Mouse (Mus musculus): ENCODE data around the gene E030030I06Rik. TPM values are rescaled to one million over a fixed set of nuclear protein-coding genes. Genes with fewer than 3 reads are reported as not detected.
"Not testable (repeated sequence)": the region's sequence is repeated elsewhere in the genome, so short reads cannot be mapped to it uniquely, and the experiment has no call there.

Gene E030030I06Rik
- polyA plus RNA-seq, 1 experiment from 2014 or later = 3.6 TPM

- 14% methylated on average over 3 of the region's 3 CpGs for WGBS
- Histone ChIP-seq H3K4me3 (replicated peaks; ENCODE audit: low read depth, low read length) (no peak overlapping the region), H3K4me2 (ENCODE audit: low read length) (no peak overlapping the region), H3K27me3 (ENCODE audit: control insufficient read depth, insufficient read depth, low read length) (peaks cover 55% of the 10 kb centered on the region), H3K36me3 (ENCODE audit: control insufficient read depth, insufficient read depth, low read length) (no peaks in the 10 kb centered on the region), H3K27ac (replicated peaks; ENCODE audit: low read depth, low read length) (no peak overlapping the region), H3K9ac (replicated peaks; ENCODE audit: low read length) (no peak overlapping the region), H3K4me1 (ENCODE audit: control insufficient read depth, insufficient read depth, low read length) (peaks cover 11% of the 10 kb centered on the region), H3K9me3 (ENCODE audit: control insufficient read depth, low read length) (no peaks in the 10 kb centered on the region)
- ATAC-seq (ENCODE audit: low FRiP score, low TSS enrichment) = no peak
- peak; percentile 15 for DNase-seq
Measured at GRCm38 (mm10) chr10:22154871-22155799, 6.1 kb upstream of the E030030I06Rik start.

- Histone ChIP-seq H3K27me3 (ENCODE audit: control insufficient read depth, insufficient read depth, low read length) (peaks cover 58% of the 10 kb centered on the region), H3K4me1 (ENCODE audit: control insufficient read depth, insufficient read depth, low read length) (peaks cover 11% of the 10 kb centered on the region), H3K4me3 (replicated peaks; ENCODE audit: low read depth, low read length) (peak overlapping the region; percentile 27), H3K4me2 (ENCODE audit: low read length) (peak overlapping the region; percentile 54)
- WGBS = under 1% methylated on average over 38 of the region's 38 CpGs
- H3K27ac ChIP-seq (replicated peaks; ENCODE audit: low read depth, low read length); H3K9me3 ChIP-seq (ENCODE audit: control insufficient read depth, low read length); ATAC-seq (ENCODE audit: low FRiP score, low TSS enrichment); H3K9ac ChIP-seq (replicated peaks; ENCODE audit: low read length); H3K36me3 ChIP-seq (ENCODE audit: control insufficient read depth, insufficient read depth, low read length): not testable (repeated sequence)
- peak; percentile 62 for DNase-seq
Measured at GRCm38 (mm10) chr10:22154127-22154526, 5.1 kb upstream of the E030030I06Rik start.

GRCm38 (mm10) chr10:22153147-22153690, 4.1 kb upstream of the E030030I06Rik start:
- 5% methylated on average over 6 of the region's 7 CpGs for WGBS
- not testable (repeated sequence) for ATAC-seq (ENCODE audit: low FRiP score, low TSS enrichment); H3K4me3 ChIP-seq (replicated peaks; ENCODE audit: low read depth, low read length); H3K9me3 ChIP-seq (ENCODE audit: control insufficient read depth, low read length); H3K9ac ChIP-seq (replicated peaks; ENCODE audit: low read length); H3K4me2 ChIP-seq (ENCODE audit: low read length); H3K36me3 ChIP-seq (ENCODE audit: control insufficient read depth, insufficient read depth, low read length); H3K4me1 ChIP-seq (ENCODE audit: control insufficient read depth, insufficient read depth, low read length); H3K27ac ChIP-seq (replicated peaks; ENCODE audit: low read depth, low read length)
- peak; percentile 24 for DNase-seq
- peaks cover 54% of the 10 kb centered on the region for H3K27me3 ChIP-seq (ENCODE audit: control insufficient read depth, insufficient read depth, low read length)

GRCm38 (mm10) chr10:22151863-22152640, 3.0 kb upstream of the E030030I06Rik start:
- not testable (repeated sequence) for H3K9ac ChIP-seq (replicated peaks; ENCODE audit: low read length); H3K4me3 ChIP-seq (replicated peaks; ENCODE audit: low read depth, low read length); H3K9me3 ChIP-seq (ENCODE audit: control insufficient read depth, low read length); ATAC-seq (ENCODE audit: low FRiP score, low TSS enrichment); H3K4me1 ChIP-seq (ENCODE audit: control insufficient read depth, insufficient read depth, low read length); H3K27ac ChIP-seq (replicated peaks; ENCODE audit: low read depth, low read length); H3K36me3 ChIP-seq (ENCODE audit: control insufficient read depth, insufficient read depth, low read length); H3K4me2 ChIP-seq (ENCODE audit: low read length)
- DNase-seq = peak; percentile 38
- WGBS = 3% methylated on average over 11 of the region's 11 CpGs
- H3K27me3 ChIP-seq (ENCODE audit: control insufficient read depth, insufficient read depth, low read length) = peaks cover 51% of the 10 kb centered on the region

GRCm38 (mm10) chr10:22151056-22151862, 2.2 kb upstream of the E030030I06Rik start:
- not testable (repeated sequence) for H3K36me3 ChIP-seq (ENCODE audit: control insufficient read depth, insufficient read depth, low read length); H3K4me1 ChIP-seq (ENCODE audit: control insufficient read depth, insufficient read depth, low read length); H3K4me2 ChIP-seq (ENCODE audit: low read length); H3K9ac ChIP-seq (replicated peaks; ENCODE audit: low read length); H3K9me3 ChIP-seq (ENCODE audit: control insufficient read depth, low read length); H3K4me3 ChIP-seq (replicated peaks; ENCODE audit: low read depth, low read length); H3K27ac ChIP-seq (replicated peaks; ENCODE audit: low read depth, low read length); ATAC-seq (ENCODE audit: low FRiP score, low TSS enrichment)
- DNase-seq = peak; percentile 30
- peaks cover 43% of the 10 kb centered on the region for H3K27me3 ChIP-seq (ENCODE audit: control insufficient read depth, insufficient read depth, low read length)
- WGBS = under 1% methylated on average over 54 of the region's 55 CpGs

GRCm38 (mm10) chr10:22150593-22150992, 1.5 kb upstream of the E030030I06Rik start:
- Histone ChIP-seq H3K36me3 (ENCODE audit: control insufficient read depth, insufficient read depth, low read length) (no peaks in the 10 kb centered on the region), H3K4me1 (ENCODE audit: control insufficient read depth, insufficient read depth, low read length) (peaks cover 7% of the 10 kb centered on the region), H3K9me3 (ENCODE audit: control insufficient read depth, low read length) (no peaks in the 10 kb centered on the region), H3K4me2 (ENCODE audit: low read length) (peak overlapping the region; percentile 77), H3K27ac (replicated peaks; ENCODE audit: low read depth, low read length) (no peak overlapping the region), H3K9ac (replicated peaks; ENCODE audit: low read length) (no peak overlapping the region), H3K4me3 (replicated peaks; ENCODE audit: low read depth, low read length) (peak overlapping the region; percentile 55; the same call in 1 of the 2 replicates), H3K27me3 (ENCODE audit: control insufficient read depth, insufficient read depth, low read length) (peaks cover 36% of the 10 kb centered on the region)
- WGBS = under 1% methylated on average over 27 of the region's 27 CpGs
- DNase-seq (peak; percentile 53), ATAC-seq (ENCODE audit: low FRiP score, low TSS enrichment) (no peak)

GRCm38 (mm10) chr10:22149691-22150465, 808 bp upstream of the E030030I06Rik start:
- no peaks in the 10 kb centered on the region for H3K36me3 ChIP-seq (ENCODE audit: control insufficient read depth, insufficient read depth, low read length)
- H3K27me3 ChIP-seq (ENCODE audit: control insufficient read depth, insufficient read depth, low read length) = peaks cover 29% of the 10 kb centered on the region; the same call in 1 of the 2 replicates
- ATAC-seq (ENCODE audit: low FRiP score, low TSS enrichment) (no peak), DNase-seq (peak; percentile 38)
- peak overlapping the region; percentile 55 for H3K4me3 ChIP-seq (replicated peaks; ENCODE audit: low read depth, low read length)
- H3K27ac ChIP-seq (replicated peaks; ENCODE audit: low read depth, low read length) = no peak overlapping the region; the same call in 1 of the 2 replicates
- H3K4me2 ChIP-seq (ENCODE audit: low read length) = peak overlapping the region; percentile 77
- H3K9me3 ChIP-seq (ENCODE audit: control insufficient read depth, low read length) = no peaks in the 10 kb centered on the region
- under 1% methylated on average over 50 of the region's 50 CpGs for WGBS
- H3K4me1 ChIP-seq (ENCODE audit: control insufficient read depth, insufficient read depth, low read length) = peaks cover 7% of the 10 kb centered on the region
- no peak overlapping the region for H3K9ac ChIP-seq (replicated peaks; ENCODE audit: low read length)

Measured in midbrain, embryonic 14.5 days (tissue).